Mouse (Mus musculus): ENCODE results near the gene Ifit2. TPM values are rescaled to one million over a fixed set of nuclear protein-coding genes. Genes with fewer than 3 reads are reported as not detected.
"Not testable (repeated sequence)": the region's sequence is repeated elsewhere in the genome, so short reads cannot be mapped to it uniquely, and the experiment has no call there.

Gene Ifit2
- total RNA-seq, 2 experiments from 2014 or later = 3.8 to 6.3 TPM

GRCm38 (mm10) chr19:34539422-34539821, 11.1 kb upstream of the Ifit2 start:
- no peak for ATAC-seq (replicated peaks; ENCODE audit: low FRiP score, poor library complexity, severe bottlenecking)

GRCm38 (mm10) chr19:34546211-34546610, 4.3 kb upstream of the Ifit2 start:
- ATAC-seq (replicated peaks; ENCODE audit: low FRiP score, poor library complexity, severe bottlenecking) = no peak

- ATAC-seq (replicated peaks; ENCODE audit: low FRiP score, poor library complexity, severe bottlenecking) = peak; percentile 71
Measured at GRCm38 (mm10) chr19:34547976-34548375, 2.5 kb upstream of the Ifit2 start.

GRCm38 (mm10) chr19:34550205-34550533, 325 bp upstream of the Ifit2 start:
- ATAC-seq (replicated peaks; ENCODE audit: low FRiP score, poor library complexity, severe bottlenecking) = no peak

GRCm38 (mm10) chr19:34551981-34552380, 1.5 kb downstream of the Ifit2 start:
- ATAC-seq (replicated peaks; ENCODE audit: low FRiP score, poor library complexity, severe bottlenecking) = no peak

- ATAC-seq (replicated peaks; ENCODE audit: low FRiP score, poor library complexity, severe bottlenecking) = no peak
Measured at GRCm38 (mm10) chr19:34553021-34553420, 2.5 kb downstream of the Ifit2 start.

- no peak for ATAC-seq (replicated peaks; ENCODE audit: low FRiP score, poor library complexity, severe bottlenecking)
Measured at GRCm38 (mm10) chr19:34553522-34553921, 3.0 kb downstream of the Ifit2 start.

GRCm38 (mm10) chr19:34554061-34554460, 3.6 kb downstream of the Ifit2 start:
- ATAC-seq (replicated peaks; ENCODE audit: low FRiP score, poor library complexity, severe bottlenecking) = no peak

- no peak for ATAC-seq (replicated peaks; ENCODE audit: low FRiP score, poor library complexity, severe bottlenecking)
Measured at GRCm38 (mm10) chr19:34556621-34557020, 6.1 kb downstream of the Ifit2 start.

GRCm38 (mm10) chr19:34562556-34562955, 12.1 kb downstream of the Ifit2 start:
- ATAC-seq (replicated peaks; ENCODE audit: low FRiP score, poor library complexity, severe bottlenecking) = no peak

GRCm38 (mm10) chr19:34566178-34566784, 15.8 kb downstream of the Ifit2 start:
- no peak for ATAC-seq (replicated peaks; ENCODE audit: low FRiP score, poor library complexity, severe bottlenecking)

GRCm38 (mm10) chr19:34568988-34569895, 18.7 kb downstream of the Ifit2 start:
- ATAC-seq (replicated peaks; ENCODE audit: low FRiP score, poor library complexity, severe bottlenecking) = no peak

GRCm38 (mm10) chr19:34569896-34570476, 19.5 kb downstream of the Ifit2 start:
- no peak for ATAC-seq (replicated peaks; ENCODE audit: low FRiP score, poor library complexity, severe bottlenecking)

- ATAC-seq (replicated peaks; ENCODE audit: low FRiP score, poor library complexity, severe bottlenecking) = no peak
Measured at GRCm38 (mm10) chr19:34571080-34571479, 20.6 kb downstream of the Ifit2 start.

GRCm38 (mm10) chr19:34573650-34574049, 23.2 kb downstream of the Ifit2 start:
- ATAC-seq (replicated peaks; ENCODE audit: low FRiP score, poor library complexity, severe bottlenecking) = no peak

GRCm38 (mm10) chr19:34577121-34577520, 26.6 kb downstream of the Ifit2 start:
- ATAC-seq (replicated peaks; ENCODE audit: low FRiP score, poor library complexity, severe bottlenecking) = no peak

- not testable (repeated sequence) for ATAC-seq (replicated peaks; ENCODE audit: low FRiP score, poor library complexity, severe bottlenecking)
Measured at GRCm38 (mm10) chr19:34582696-34583095, 32.2 kb downstream of the Ifit2 start.

GRCm38 (mm10) chr19:34583126-34583766, 32.8 kb downstream of the Ifit2 start, which contains the start of gene Ifit3:
Ifit3 (plus strand) TSS chr19:34583531.
- ATAC-seq (replicated peaks; ENCODE audit: low FRiP score, poor library complexity, severe bottlenecking) = not testable (repeated sequence)

- ATAC-seq (replicated peaks; ENCODE audit: low FRiP score, poor library complexity, severe bottlenecking) = not testable (repeated sequence)
Measured at GRCm38 (mm10) chr19:34585740-34586458, 35.4 kb downstream of the Ifit2 start.

Data from erythroblast, adult 5-6 weeks (primary cell).